Mouse (Mus musculus): ENCODE measurements around the gene Armcx6. TPM values are rescaled to one million over a fixed set of nuclear protein-coding genes. Genes with fewer than 3 reads are reported as not detected.
"Not testable (repeated sequence)": the region's sequence is repeated elsewhere in the genome, so short reads cannot be mapped to it uniquely, and the experiment has no call there.

The Armcx6 gene
- polyA plus RNA-seq (2012; rRNA removed) (3.2 and 5.0 TPM in 2 replicates), polyA plus RNA-seq (2014; fragmentation: Nextera tagmentation; extraction: Ambion mirVana) (3.7 and 3.9 TPM in 2 replicates)

DNA sequence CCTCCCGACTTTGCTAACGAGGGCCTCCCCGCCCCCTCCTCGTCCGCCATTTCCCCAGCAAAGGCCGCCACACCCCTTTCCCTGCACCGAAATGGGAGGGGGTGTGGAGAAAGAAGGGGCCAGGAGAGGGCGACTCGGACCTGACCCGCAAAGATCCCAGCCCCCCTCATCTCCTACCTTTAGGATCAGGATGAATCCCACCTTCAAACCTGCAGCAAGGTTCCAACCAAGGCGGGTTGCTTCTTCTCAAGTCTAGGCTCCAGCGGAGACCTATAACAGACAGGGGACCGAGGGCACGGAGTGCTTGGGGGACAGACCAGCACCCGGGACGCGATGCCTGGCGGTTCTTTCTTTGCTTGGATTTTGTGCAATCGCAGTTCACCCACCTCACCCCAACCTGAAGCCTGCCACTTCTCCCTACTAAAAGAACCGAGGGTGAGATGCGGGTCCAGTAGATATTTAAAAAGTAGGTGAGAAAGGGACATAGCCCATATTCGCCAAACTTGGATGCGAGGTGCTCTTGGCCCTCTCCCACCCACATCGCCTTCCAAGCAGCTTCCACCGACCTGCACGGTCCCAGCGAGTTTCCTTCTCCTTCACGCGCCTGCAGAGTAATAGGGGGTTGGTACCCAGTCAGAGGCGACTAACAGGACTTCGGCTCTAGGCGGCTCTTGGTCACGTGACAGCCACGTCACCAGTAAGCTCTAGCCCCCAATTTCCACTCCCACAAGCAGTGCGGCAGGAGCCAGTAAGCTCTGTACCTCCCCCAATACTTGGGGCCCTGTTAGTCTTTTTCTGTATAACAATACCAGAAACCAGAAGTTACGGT lies at the start of gene Armcx6:
Armcx6 (minus strand) TSS at position 654 of the 829 bp plus-strand sequence.
- Histone ChIP-seq H3K4me3 (ENCODE audit: insufficient read depth in 1 of 2, low read depth in 2 of 2, low read length in 2 of 2) (peak within 1 kb of the TSS; percentile 51 to 80), H3K36me3 (replicated peaks; ENCODE audit: control insufficient read depth, insufficient read depth, low read depth) (no peaks in the 10 kb centered on the region), H3K4me1 (replicated peaks; ENCODE audit: control insufficient read depth in 2 of 2, insufficient read depth in 2 of 2, low read length in 1 of 2) (peaks cover 0 to 5% of the 10 kb centered on the region in 2 experiments; a peak in 2 of 4 replicates), H3K4me2 (ENCODE audit: low read depth) (peak within 1 kb of the TSS; percentile 83), H3K27me3 (ENCODE audit: control insufficient read depth, insufficient read depth, low read length) (no peaks in the 10 kb centered on the region; the same call in 1 of the 2 replicates), H3K9ac (replicated peaks) (peak within 1 kb of the TSS; percentile 25), H3K27ac (no peak within 1 kb of the TSS), H3K9me3 (ENCODE audit: control insufficient read depth, low read length) (no peaks in the 10 kb centered on the region)
- DNase-seq (ENCODE audit: low read depth in 3 of 3, low spot score in 3 of 3) (peak; percentile 52 to 55 (median 53)), ATAC-seq (ENCODE audit: insufficient read depth) (peak; percentile 90)
- WGBS (ENCODE audit: insufficient replicate concordance) = 14% methylated on average over 36 of the region's 36 CpGs
- TF ChIP-seq CTCF (IDR thresholded peaks at IDR 0.05; ENCODE audit: low read depth) (no peak), EP300 (IDR thresholded peaks at IDR 0.05; ENCODE audit: low read depth) (no peak)

DNA sequence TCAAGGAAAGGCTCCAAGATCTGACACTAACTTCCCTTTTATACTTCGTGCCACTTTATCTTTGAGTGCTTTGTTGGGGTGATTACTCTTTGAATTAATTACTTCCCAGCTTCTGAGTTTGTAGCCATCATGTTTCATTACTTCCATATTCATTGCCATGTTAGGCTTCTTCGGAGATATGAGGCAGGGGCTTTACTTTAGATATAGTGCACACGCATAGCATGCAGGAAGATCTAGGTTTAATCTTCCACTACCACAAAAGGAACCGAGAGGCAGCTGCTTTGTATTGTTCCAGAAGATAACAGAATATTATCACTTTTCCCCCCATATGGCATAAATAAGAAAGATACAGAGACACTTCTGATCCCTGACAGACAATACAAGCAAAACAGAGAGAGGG lies 36.5 kb upstream of the Armcx6 start:
- no peak for TF ChIP-seq CTCF (IDR thresholded peaks at IDR 0.05; ENCODE audit: low read depth)
- TF ChIP-seq EP300 (IDR thresholded peaks at IDR 0.05; ENCODE audit: low read depth) = peak; percentile 56
- H3K27me3 ChIP-seq (ENCODE audit: control insufficient read depth, insufficient read depth, low read length) = no peaks in the 10 kb centered on the region
- no peak overlapping the region for H3K9ac ChIP-seq (replicated peaks)
- WGBS (ENCODE audit: insufficient replicate concordance) = 28% methylated on average over 4 of the region's 4 CpGs
- DNase-seq (ENCODE audit: low read depth in 3 of 3, low spot score in 3 of 3) (peak in 1 of 3 experiments; percentile 4), ATAC-seq (ENCODE audit: insufficient read depth) (peak; percentile 65; the same call in 1 of the 2 replicates)
- H3K36me3 ChIP-seq (replicated peaks; ENCODE audit: control insufficient read depth, insufficient read depth, low read depth) = no peaks in the 10 kb centered on the region
- no peak overlapping the region for H3K27ac ChIP-seq
- no peak overlapping the region for H3K4me2 ChIP-seq (ENCODE audit: low read depth)
- no peak overlapping the region for H3K4me3 ChIP-seq (ENCODE audit: insufficient read depth in 1 of 2, low read depth in 2 of 2, low read length in 2 of 2)
- H3K4me1 ChIP-seq (replicated peaks; ENCODE audit: control insufficient read depth in 2 of 2, insufficient read depth in 2 of 2, low read length in 1 of 2) = peaks cover 0 to 4% of the 10 kb centered on the region in 2 experiments; a peak in 2 of 4 replicates
- H3K9me3 ChIP-seq (ENCODE audit: control insufficient read depth, low read length) = no peaks in the 10 kb centered on the region

DNA sequence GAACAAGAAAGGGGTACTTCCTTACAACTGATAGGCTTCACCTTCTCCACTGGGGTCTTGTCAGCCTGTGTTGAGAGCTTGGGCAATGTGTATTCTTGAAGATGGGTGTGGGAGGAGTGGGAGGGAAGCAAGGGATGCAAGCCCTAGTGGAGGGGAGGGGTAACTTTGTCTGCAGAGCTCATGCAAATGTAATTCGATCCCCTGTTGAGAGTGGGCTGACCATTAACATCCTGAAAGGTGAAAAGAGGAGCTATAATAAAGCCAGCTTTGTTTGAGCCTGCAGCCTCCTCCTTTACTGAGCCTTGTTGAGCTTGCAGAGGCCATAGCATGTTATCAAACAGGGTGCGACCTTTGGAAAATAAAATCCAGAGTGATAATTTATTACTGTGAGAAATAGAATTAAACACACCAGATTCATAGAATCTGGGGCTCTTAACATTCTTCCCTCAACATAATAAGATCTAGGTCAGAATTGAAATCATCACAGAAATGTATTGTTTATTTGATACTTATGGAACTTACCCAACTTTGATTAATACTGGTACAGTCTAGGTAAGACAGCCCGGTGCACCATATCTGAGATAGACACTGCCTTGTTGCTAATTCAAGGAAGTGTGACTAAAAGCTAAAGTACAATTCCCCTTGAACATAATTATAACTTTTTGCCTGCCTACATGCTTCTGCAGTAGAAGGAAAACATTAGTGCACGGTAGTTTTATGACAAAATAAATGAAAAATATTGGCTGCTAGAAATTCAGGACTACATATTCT lies 12.4 kb upstream of the Armcx6 start:
- H3K27ac ChIP-seq; H3K9me3 ChIP-seq (ENCODE audit: control insufficient read depth, low read length); H3K4me2 ChIP-seq (ENCODE audit: low read depth); DNase-seq (ENCODE audit: low read depth in 3 of 3, low spot score in 3 of 3); H3K9ac ChIP-seq (replicated peaks); H3K36me3 ChIP-seq (replicated peaks; ENCODE audit: control insufficient read depth, insufficient read depth, low read depth); H3K4me3 ChIP-seq (ENCODE audit: insufficient read depth in 1 of 2, low read depth in 2 of 2, low read length in 2 of 2); ATAC-seq (ENCODE audit: insufficient read depth); H3K27me3 ChIP-seq (ENCODE audit: control insufficient read depth, insufficient read depth, low read length); H3K4me1 ChIP-seq (replicated peaks; ENCODE audit: control insufficient read depth in 2 of 2, insufficient read depth in 2 of 2, low read length in 1 of 2): not testable (repeated sequence)
- WGBS (ENCODE audit: insufficient replicate concordance) = 41% methylated on average over 4 of the region's 4 CpGs

DNA sequence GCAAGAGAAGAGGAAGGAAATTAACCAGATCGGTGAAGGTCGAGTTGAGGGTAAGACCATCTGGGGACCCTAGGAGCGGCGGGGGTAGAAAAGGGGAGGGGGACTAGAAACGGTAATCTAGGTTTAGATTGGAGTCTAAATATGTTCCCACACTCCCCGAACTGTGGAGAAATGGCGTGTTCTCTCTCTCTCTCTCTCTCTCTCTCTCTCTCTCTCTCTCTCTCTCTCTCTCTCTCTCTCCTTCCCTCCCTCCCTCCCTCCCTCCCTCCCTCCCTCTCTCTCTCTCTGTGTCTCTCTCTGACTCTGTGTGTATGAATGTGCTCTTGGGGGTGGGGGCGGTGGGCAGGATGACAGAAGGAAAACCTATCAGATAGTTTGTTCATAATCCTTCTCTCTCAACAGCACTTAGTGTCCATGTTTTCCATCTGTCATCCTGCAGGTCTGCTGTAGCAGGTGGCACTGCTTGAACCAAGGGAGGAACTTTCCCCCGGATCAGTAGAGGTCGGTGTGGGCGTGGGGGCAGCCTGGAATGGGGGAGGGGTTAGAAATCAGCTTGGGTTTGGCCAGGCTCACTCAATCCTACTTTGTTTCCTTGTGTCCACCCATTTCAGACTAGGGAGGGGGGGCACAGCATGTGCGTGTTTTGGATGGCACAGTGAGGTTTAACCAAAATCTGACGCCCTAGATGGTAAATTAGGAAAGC lies 6.2 kb upstream of the Armcx6 start:
- no peak for ATAC-seq (ENCODE audit: insufficient read depth)
- Histone ChIP-seq H3K27me3 (ENCODE audit: control insufficient read depth, insufficient read depth, low read length) (no peaks in the 10 kb centered on the region), H3K36me3 (replicated peaks; ENCODE audit: control insufficient read depth, insufficient read depth, low read depth) (no peaks in the 10 kb centered on the region), H3K4me2 (ENCODE audit: low read depth) (peak overlapping the region; percentile 61), H3K9ac (replicated peaks) (peak overlapping the region; percentile 70), H3K4me1 (replicated peaks; ENCODE audit: control insufficient read depth in 2 of 2, insufficient read depth in 2 of 2, low read length in 1 of 2) (peaks cover 0 to 8% of the 10 kb centered on the region in 2 experiments; a peak in 2 of 4 replicates), H3K4me3 (ENCODE audit: insufficient read depth in 1 of 2, low read depth in 2 of 2, low read length in 2 of 2) (peak overlapping the region; percentile 57 to 60), H3K27ac (no peak overlapping the region), H3K9me3 (ENCODE audit: control insufficient read depth, low read length) (no peaks in the 10 kb centered on the region)
- TF ChIP-seq EP300 (IDR thresholded peaks at IDR 0.05; ENCODE audit: low read depth) (no peak), CTCF (IDR thresholded peaks at IDR 0.05; ENCODE audit: low read depth) (no peak)
- no peak for DNase-seq (ENCODE audit: low read depth in 3 of 3, low spot score in 3 of 3)
- WGBS (ENCODE audit: insufficient replicate concordance) = 15% methylated on average over 13 of the region's 13 CpGs

Data from liver, embryonic 14.5 days (tissue).